Comparison of ENCODE assay signal across 12 mouse cellular contexts in genomic region chr2:151862257-151862810, GRCm38 (mm10). TPM values are rescaled to one million over a fixed set of nuclear protein-coding genes. Genes with fewer than 3 reads are reported as not detected.
DNase-seq lines count a peak whose midpoint lies in the region; ATAC-seq and TF ChIP-seq lines count a peak whose summit lies in the region.
"Had no signal": no experiment of that assay in that cellular context is flagged by ENCODE, and none has a peak within 500 bp of the region (broad histone marks: within the 10 kb centered on the region; RNA-seq: fewer than 3 reads in every experiment).

No protein-coding gene starts in this region.

- peak; percentile 67 for TF ChIP-seq CTCF in gastrocnemius, adult 2 months (IDR thresholded peaks at IDR 0.05)
- peak; percentile 68 for TF ChIP-seq CTCF in lung, postnatal 0 days (IDR thresholded peaks at IDR 0.05)
- peak; percentile 48 for TF ChIP-seq CTCF in cortical plate, adult 2 months (IDR thresholded peaks at IDR 0.05; ENCODE audit: extremely low read depth, insufficient read depth, low read length)
- peak; percentile 40; the same call in 1 of the 2 replicates for TF ChIP-seq CTCF in small intestine, adult 2 months (IDR thresholded peaks at IDR 0.05; ENCODE audit: extremely low read depth, insufficient read length, insufficient replicate concordance, low read depth, low read length)

- TF ChIP-seq POLR2A in cortical plate, adult 2 months (IDR thresholded peaks at IDR 0.05; ENCODE audit: extremely low read depth, insufficient read depth, low read length): no peak
- no peak for TF ChIP-seq POLR2A in small intestine, adult 2 months (IDR thresholded peaks at IDR 0.05; ENCODE audit: low read depth, low read length)

- H3K27ac ChIP-seq in gastrocnemius, adult 2 months: no peak overlapping the region
- no peak overlapping the region for H3K27ac ChIP-seq in lung, postnatal 0 days (ENCODE audit: low read length)
- no peak overlapping the region for H3K27ac ChIP-seq in cortical plate, adult 2 months (ENCODE audit: insufficient read depth, low read length)
- H3K27ac ChIP-seq in small intestine, adult 2 months (ENCODE audit: insufficient read depth, low read depth, low read length): no peak overlapping the region

- no peaks in the 10 kb centered on the region for H3K4me1 ChIP-seq in lung, postnatal 0 days (ENCODE audit: insufficient read depth, low read depth, low read length)
- H3K4me1 ChIP-seq in cortical plate, adult 2 months (ENCODE audit: control insufficient read depth, insufficient read depth, low read length): no peaks in the 10 kb centered on the region
- no peaks in the 10 kb centered on the region for H3K4me1 ChIP-seq in small intestine, adult 2 months (ENCODE audit: control insufficient read depth, insufficient read depth, insufficient read length, low read length)

- no peaks in the 10 kb centered on the region for H3K36me3 ChIP-seq in lung, postnatal 0 days (ENCODE audit: insufficient read depth, low read length)
- no peaks in the 10 kb centered on the region for H3K36me3 ChIP-seq in small intestine, adult 2 months (ENCODE audit: control insufficient read depth, insufficient read depth, low read length)

- no peak overlapping the region for H3K4me3 ChIP-seq in gastrocnemius, adult 2 months
- H3K4me3 ChIP-seq in lung, postnatal 0 days (ENCODE audit: low read depth, low read length): no peak overlapping the region
- no peak overlapping the region for H3K4me3 ChIP-seq in cortical plate, adult 2 months (ENCODE audit: insufficient read depth, low read length)
- H3K4me3 ChIP-seq in small intestine, adult 2 months (ENCODE audit: low read depth, low read length): no peak overlapping the region
- H3K4me3 ChIP-seq: myocyte had no signal

- intact Hi-C loops in gastrocnemius, adult 2 months (cut with DNase I): no loop called here
- intact Hi-C loops in gastrocnemius, postnatal 36 days (cut with DNase I): loop anchor here (10.0 kb wide), 1 partner anchor 368 kb away; the partner anchor contains the start of gene Nsfl1c

- no peak overlapping the region for H3K4me2 ChIP-seq in lung, postnatal 0 days (replicated peaks; ENCODE audit: low read depth, low read length)

- no peak for DNase-seq in gastrocnemius, adult 2 months
- no peak for DNase-seq in gastrocnemius, postnatal 36 days
- DNase-seq in lung, postnatal 0 days (ENCODE audit: low spot score): peak; percentile 18
- DNase-seq in lung, postnatal 14 days: no peak
- DNase-seq in cerebellum, postnatal 25 days: no peak
- DNase-seq in cerebellum, adult 9-10 months: no peak
- DNase-seq: cerebellum, adult 18-20 months had no signal

- no peaks in the 10 kb centered on the region for H3K27me3 ChIP-seq in lung, postnatal 0 days (replicated peaks; ENCODE audit: insufficient read depth, low read length)
- H3K27me3 ChIP-seq in small intestine, adult 2 months (ENCODE audit: control insufficient read depth, insufficient read depth, low read length): no peaks in the 10 kb centered on the region

- ATAC-seq in lung, postnatal 0 days: no peak

- H3K9ac ChIP-seq in lung, postnatal 0 days (replicated peaks; ENCODE audit: low read depth): no peak overlapping the region

- WGBS in lung, postnatal 0 days: 44% methylated on average over 5 of the region's 5 CpGs
- WGBS in small intestine, adult 2 months: 36% methylated on average over 5 of the region's 5 CpGs

- H3K9me3 ChIP-seq in lung, postnatal 0 days (ENCODE audit: low read length): no peaks in the 10 kb centered on the region

- TF ChIP-seq EP300 in lung, postnatal 0 days (IDR thresholded peaks at IDR 0.05): no peak

RNA-seq across cellular contexts. Expression of gene Rspo4, which starts 19.6 kb away (rescaled TPM):
- not detected for total RNA-seq in gastrocnemius, adult 2 months (2021)
- total RNA-seq in gastrocnemius, postnatal 36 days (2021): not detected
- polyA plus RNA-seq in lung, postnatal 0 days (2015; fragmentation: Nextera tagmentation; extraction: Ambion mirVana): 1.7 and 2.6 TPM in 2 replicates
- polyA plus RNA-seq in cortical plate, adult 2 months (2012; rRNA removed): 0.11 and 0.15 TPM in 2 replicates
- polyA plus RNA-seq in small intestine, adult 2 months (2012; rRNA removed): 0.04 TPM in 1 of 2 replicates, not detected in the other
- polyA plus RNA-seq: heart, embryonic 16.5 days; myocyte had no signal

RNA-seq across cellular contexts. Expression of gene Angpt4, which starts 48.7 kb away (rescaled TPM):
- under 1 TPM in 1 of 2 experiments, not detected in 1; 0.20 TPM for total RNA-seq in gastrocnemius, adult 2 months (2021)
- under 1 TPM; 0.10 to 0.15 TPM for total RNA-seq in gastrocnemius, postnatal 36 days (2021)
- 0.11 and 0.13 TPM in 2 replicates for polyA plus RNA-seq in lung, postnatal 0 days (2015; fragmentation: Nextera tagmentation; extraction: Ambion mirVana)
- 0.09 and 0.10 TPM in 2 replicates for polyA plus RNA-seq in cortical plate, adult 2 months (2012; rRNA removed)
- polyA plus RNA-seq in small intestine, adult 2 months (2012; rRNA removed): 0.15 and 0.25 TPM in 2 replicates
- polyA plus RNA-seq: forebrain, embryonic 11.5 days had no signal
